Mouse (Mus musculus) lung, postnatal 0 days (tissue): ENCODE measurements around the gene Zfp91. TPM values are rescaled to one million over a fixed set of nuclear protein-coding genes. Genes with fewer than 3 reads are reported as not detected.

Experiments
- ATAC-seq: fragments of 200-750 bp; cut with Nextera tagmentation; 2 replicates; pipeline ENCODE4 v1.8.0; 2017; ENCODE audit warnings: moderate library complexity
- DNase-seq: peaks from one replicate; pipeline ENCODE4 v3.0.0-alpha.2; 2016; ENCODE audit warnings: low spot score
- H3K27ac ChIP-seq: fragments of 300-500 bp; sonication (generic); 2 replicates; pipeline ENCODE4 v1.5.1; 2014; ENCODE audit warnings: antibody characterized with exemption, mild to moderate bottlenecking, low read length, mixed read lengths
- H3K27me3 ChIP-seq: fragments of 300-500 bp; sonication (generic); replicated peaks from 2 replicates; pipeline ENCODE4 v1.6.1; 2014; ENCODE audit warnings: low read length, mixed read lengths; ENCODE audit not compliant: insufficient read depth
- H3K36me3 ChIP-seq: fragments of 300-500 bp; sonication (generic); 2 replicates; pipeline ENCODE4 v1.6.1; 2014; ENCODE audit warnings: low read length, mixed read lengths; ENCODE audit not compliant: insufficient read depth
- H3K4me1 ChIP-seq: fragments of 300-500 bp; sonication (generic); 2 replicates; pipeline ENCODE4 v1.6.1; 2014; ENCODE audit warnings: antibody characterized with exemption, low read depth, low read length, mixed read lengths; ENCODE audit not compliant: insufficient read depth
- H3K4me2 ChIP-seq: fragments of 300-500 bp; sonication (generic); replicated peaks from 2 replicates; pipeline ENCODE4 v1.6.1; 2014; ENCODE audit warnings: low read depth, mild to moderate bottlenecking, low read length, moderate library complexity, mixed read lengths
- H3K4me3 ChIP-seq: fragments of 300-500 bp; sonication (generic); 2 replicates; pipeline ENCODE4 v1.5.1; 2014; ENCODE audit warnings: low read depth, low read length
- H3K9ac ChIP-seq: fragments of 300-500 bp; sonication (generic); replicated peaks from 2 replicates; pipeline ENCODE4 v1.6.1; 2014; ENCODE audit warnings: low read depth, mild to moderate bottlenecking
- H3K9me3 ChIP-seq: fragments of 300-500 bp; sonication (generic); 2 replicates; pipeline ENCODE4 v1.6.1; 2016; ENCODE audit warnings: low read length, mixed read lengths
- CTCF ChIP-seq: IDR thresholded peaks from 2 replicates; pipeline ENCODE4 v1.5.1; 2016; ENCODE audit warnings: antibody characterized with exemption, mild to moderate bottlenecking
- EP300 ChIP-seq: IDR thresholded peaks from 2 replicates; pipeline ENCODE4 v1.6.1; 2016; ENCODE audit warnings: antibody characterized with exemption, mild to moderate bottlenecking, control low read depth
- WGBS: fragments of 180-500 bp; shearing (Covaris S2); extraction: QIAGEN DNeasy Blood & Tissue Kit; methylation state at CpG from one replicate; pipeline ENCODE4 v1.1.7; 2014; 5-methylcytosine and 5-hydroxymethylcytosine counted together
- polyA plus RNA-seq: library from polyadenylated mRNA; unstranded; fragments of >200 nt; fragmentation: Nextera tagmentation; extraction: Ambion mirVana; gene quantifications from 2 replicates; pipeline ENCODE4 v1.2.1, GENCODE M21; 2015

Gene Zfp91
- polyA plus RNA-seq, 1 experiment from 2014 or later = 12.0 TPM

- peak overlapping the region; percentile 99 for H3K4me3 ChIP-seq
- H3K9me3 ChIP-seq = no peaks in the 10 kb centered on the region
- ATAC-seq (peak; percentile 16), DNase-seq (peak; percentile 89)
- TF ChIP-seq CTCF (no peak; the same call in 1 of the 2 replicates), EP300 (no peak)
- no peaks in the 10 kb centered on the region for H3K36me3 ChIP-seq
- H3K4me1 ChIP-seq = peaks cover 3% of the 10 kb centered on the region; the same call in 1 of the 2 replicates
- WGBS = under 1% methylated on average over 29 of the region's 29 CpGs
- peak overlapping the region; percentile 71 for H3K4me2 ChIP-seq
- peak overlapping the region; percentile 100 for H3K27ac ChIP-seq
- H3K27me3 ChIP-seq = no peaks in the 10 kb centered on the region
- H3K9ac ChIP-seq = peak overlapping the region; percentile 66
Measured at GRCm38 (mm10) chr19:12796328-12796931, 504 bp upstream of the Zfp91 start.

- DNase-seq (no peak), ATAC-seq (no peak)
- 0% methylated on average over 10 of the region's 63 CpGs for WGBS
- Histone ChIP-seq H3K4me2 (peak overlapping the region; percentile 64), H3K4me3 (peak overlapping the region; percentile 99), H3K9me3 (no peaks in the 10 kb centered on the region), H3K36me3 (no peaks in the 10 kb centered on the region), H3K9ac (peak overlapping the region; percentile 95), H3K27me3 (no peaks in the 10 kb centered on the region), H3K4me1 (peaks cover 5% of the 10 kb centered on the region; the same call in 1 of the 2 replicates), H3K27ac (peak overlapping the region; percentile 100)
- no peak for TF ChIP-seq CTCF
- TF ChIP-seq EP300 = no peak
Measured at GRCm38 (mm10) chr19:12795110-12795509, 816 bp downstream of the Zfp91 start.

GRCm38 (mm10) chr19:12794056-12795044, 1.6 kb downstream of the Zfp91 start:
- 1% methylated on average over 27 of the region's 39 CpGs for WGBS
- peak; percentile 91 for TF ChIP-seq CTCF
- no peak for TF ChIP-seq EP300
- H3K36me3 ChIP-seq = no peaks in the 10 kb centered on the region

GRCm38 (mm10) chr19:12792374-12792773, 3.6 kb downstream of the Zfp91 start:
- no peaks in the 10 kb centered on the region; the same call in 1 of the 2 replicates for H3K36me3 ChIP-seq
- no peak overlapping the region for H3K27ac ChIP-seq
- no peak overlapping the region for H3K4me3 ChIP-seq
- no peaks in the 10 kb centered on the region for H3K9me3 ChIP-seq
- peaks cover 5% of the 10 kb centered on the region; the same call in 1 of the 2 replicates for H3K4me1 ChIP-seq
- TF ChIP-seq EP300 = no peak
- no peaks in the 10 kb centered on the region for H3K27me3 ChIP-seq
- no peak overlapping the region for H3K4me2 ChIP-seq
- ATAC-seq (no peak), DNase-seq (no peak)
- H3K9ac ChIP-seq = no peak overlapping the region

More at GRCm38 (mm10) chr19:12794056-12795044, 1.6 kb downstream of the Zfp91 start:
- Histone ChIP-seq H3K9me3 (no peaks in the 10 kb centered on the region), H3K4me3 (peak overlapping the region; percentile 99), H3K4me1 (peaks cover 5% of the 10 kb centered on the region; the same call in 1 of the 2 replicates), H3K27ac (peak overlapping the region; percentile 100), H3K9ac (peak overlapping the region; percentile 95), H3K4me2 (peak overlapping the region; percentile 64), H3K27me3 (no peaks in the 10 kb centered on the region)
- peak; percentile 60 for ATAC-seq
- peak; percentile 95 for DNase-seq

- DNase-seq = no peak
- no peak for ATAC-seq
- 0 out of 2 replicates have a peak, but pooled peaks cover 2% of the 10 kb centered on the region for H3K4me1 ChIP-seq
- H3K4me2 ChIP-seq = no peak overlapping the region
- no peaks in the 10 kb centered on the region for H3K9me3 ChIP-seq
- no peak overlapping the region for H3K4me3 ChIP-seq
- H3K27ac ChIP-seq = no peak overlapping the region
- TF ChIP-seq CTCF (no peak), EP300 (no peak)
- no peaks in the 10 kb centered on the region for H3K27me3 ChIP-seq
- 77% methylated on average over 4 of the region's 4 CpGs for WGBS
- H3K9ac ChIP-seq = no peak overlapping the region
- no peaks in the 10 kb centered on the region; the same call in 1 of the 2 replicates for H3K36me3 ChIP-seq
Measured at GRCm38 (mm10) chr19:12787721-12788120, 8.2 kb downstream of the Zfp91 start.

- TF ChIP-seq CTCF (no peak), EP300 (no peak)
- H3K4me3 ChIP-seq = no peak overlapping the region
- WGBS = 84% methylated on average over 2 of the region's 2 CpGs
- H3K9ac ChIP-seq = no peak overlapping the region
- no peaks in the 10 kb centered on the region for H3K27me3 ChIP-seq
- H3K36me3 ChIP-seq = no peaks in the 10 kb centered on the region; the same call in 1 of the 2 replicates
- DNase-seq = no peak
- H3K9me3 ChIP-seq = no peaks in the 10 kb centered on the region
- H3K4me1 ChIP-seq = 0 out of 2 replicates have a peak, but pooled peaks cover 2% of the 10 kb centered on the region
- no peak overlapping the region for H3K27ac ChIP-seq
- H3K4me2 ChIP-seq = no peak overlapping the region
- ATAC-seq = no peak
Measured at GRCm38 (mm10) chr19:12786803-12787395, 9.0 kb downstream of the Zfp91 start.
